Mouse (Mus musculus) frontal cortex, adult (tissue): ENCODE data around the gene Ankrd55.
A peak's percentile ranks its signal among the peaks of the same experiment; 100 is the strongest.
"Not testable (repeated sequence)": the region's sequence is repeated elsewhere in the genome, so short reads cannot be mapped to it uniquely, and the experiment has no call there.

Experiments used
- ATAC-seq: cut with Nextera tagmentation; 2 replicates; pipeline ENCODE4 v1.9.2; 2017; ENCODE audit warnings: mild to moderate bottlenecking, moderate library complexity, mixed read lengths; ENCODE audit not compliant: low TSS enrichment

The Ankrd55 gene

DNA sequence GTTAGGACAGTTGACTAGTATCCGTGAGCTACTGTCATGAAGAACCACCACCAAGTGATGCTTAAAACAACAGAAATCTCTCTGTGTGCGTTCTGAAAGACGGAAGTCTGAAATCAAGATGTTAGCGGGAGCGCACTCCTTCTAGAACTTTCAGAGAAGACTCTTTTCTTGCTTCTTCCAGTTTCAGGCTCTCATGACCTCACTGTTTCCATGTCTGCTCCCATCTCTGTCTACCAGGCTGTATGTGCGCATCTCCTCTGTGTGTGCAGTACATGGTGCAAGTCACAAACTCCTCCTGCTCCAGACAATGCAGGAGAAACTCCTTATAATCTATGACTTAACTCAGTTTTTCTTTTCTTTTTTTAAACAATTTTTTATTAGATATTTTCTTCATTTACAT, 4.8 kb downstream of the Ankrd55 start:
- no peak for ATAC-seq

GRCm38 (mm10) chr13:112294446-112294845, 6.2 kb downstream of the Ankrd55 start:
- no peak for ATAC-seq

- no peak for ATAC-seq
Observed at GRCm38 (mm10) chr13:112297781-112298180, 9.5 kb downstream of the Ankrd55 start.

- no peak for ATAC-seq
Observed at GRCm38 (mm10) chr13:112303429-112303828, 15.2 kb downstream of the Ankrd55 start.

GRCm38 (mm10) chr13:112308672-112309071, 20.4 kb downstream of the Ankrd55 start:
- no peak for ATAC-seq

- ATAC-seq, result not testable (repeated sequence)
Observed at GRCm38 (mm10) chr13:112311611-112312010, 23.4 kb downstream of the Ankrd55 start.

DNA sequence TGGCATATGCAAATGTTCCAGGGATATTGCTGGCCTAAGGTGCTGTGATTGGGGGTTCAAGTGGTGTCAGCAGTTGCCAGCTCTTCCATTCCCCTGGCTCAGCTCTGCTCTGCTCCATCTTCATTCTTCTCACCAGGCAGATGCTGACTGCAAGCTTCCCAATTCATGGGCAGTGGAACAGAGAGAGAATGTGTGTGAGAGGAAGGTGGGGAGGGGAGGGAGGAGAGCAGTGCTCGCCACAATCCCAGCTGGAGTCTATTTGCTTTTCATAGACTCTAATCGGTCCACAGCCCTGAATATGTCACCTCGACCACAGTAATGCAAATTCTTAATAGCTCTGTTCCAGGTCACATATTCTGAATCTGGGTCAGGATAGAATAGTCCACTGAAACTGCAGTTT, 27.2 kb downstream of the Ankrd55 start:
- ATAC-seq, result peak; percentile 55; the same call in 1 of the 2 replicates

- no peak for ATAC-seq
Observed at GRCm38 (mm10) chr13:112316622-112317482, 28.6 kb downstream of the Ankrd55 start.

- ATAC-seq, result peak; percentile 99
Observed at GRCm38 (mm10) chr13:112318124-112318523, 29.9 kb downstream of the Ankrd55 start.

GRCm38 (mm10) chr13:112323591-112324266, 35.5 kb downstream of the Ankrd55 start:
- no peak for ATAC-seq

- no peak for ATAC-seq
Observed at GRCm38 (mm10) chr13:112325126-112325525, 36.9 kb downstream of the Ankrd55 start.

DNA sequence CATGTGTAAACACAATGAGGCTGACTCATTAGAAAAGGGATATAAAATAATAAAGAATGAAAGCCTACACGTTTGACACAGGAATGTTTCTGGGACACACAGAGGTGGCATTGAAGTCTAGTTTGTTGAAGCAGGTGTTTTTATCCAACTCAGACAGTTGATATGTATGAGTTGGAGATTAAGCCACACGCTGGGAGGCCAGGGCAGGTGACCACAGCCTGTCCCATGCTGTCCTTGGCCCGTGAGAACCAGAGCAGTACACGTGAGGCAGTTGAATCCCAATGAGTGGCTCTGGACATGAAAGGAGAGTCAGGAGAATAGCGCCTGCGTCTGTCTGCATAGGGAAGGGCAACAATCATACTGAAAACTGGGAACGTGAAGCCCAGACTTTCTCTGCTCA, 38.2 kb downstream of the Ankrd55 start:
- no peak for ATAC-seq

DNA sequence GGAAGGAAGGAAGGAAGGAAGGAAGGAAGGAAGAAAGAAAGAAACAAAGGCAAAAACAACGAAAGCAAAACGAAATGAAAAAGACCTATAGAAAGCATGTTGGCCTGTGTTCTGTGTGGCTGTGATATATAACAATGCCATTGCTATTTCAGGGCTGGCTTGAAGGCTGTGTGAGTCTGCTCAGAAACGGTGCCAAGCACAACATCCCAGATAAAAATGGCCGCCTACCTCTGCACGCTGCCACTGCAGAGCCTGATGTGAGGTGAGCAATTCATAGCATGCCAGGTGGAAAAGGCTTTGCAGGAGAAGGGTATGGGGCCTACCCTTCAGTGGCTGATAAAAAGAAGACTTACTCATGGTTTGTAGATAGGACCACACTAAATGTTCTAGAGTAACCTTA, 38.7 kb downstream of the Ankrd55 start:
- ATAC-seq, result no peak

DNA sequence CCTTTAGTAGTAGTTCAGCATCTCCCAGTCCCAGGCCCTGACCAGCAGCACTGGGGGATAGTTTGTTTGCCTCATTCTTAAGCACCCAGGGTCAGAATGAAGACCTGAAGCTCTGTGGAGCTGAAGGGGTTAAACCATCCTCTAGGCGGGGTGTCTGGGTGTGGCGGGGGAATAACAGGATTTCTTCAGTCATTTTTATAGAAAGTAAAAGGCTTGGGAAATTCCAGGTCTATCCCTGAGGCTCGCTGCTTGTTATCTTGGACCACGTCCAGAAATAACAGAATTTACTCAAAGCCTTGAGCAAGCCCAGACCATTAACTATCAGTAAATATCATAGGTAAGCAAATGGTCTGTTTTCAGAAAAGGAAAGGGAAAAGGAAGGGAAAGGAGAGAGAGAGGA, 39.3 kb downstream of the Ankrd55 start:
- no peak for ATAC-seq

- no peak for ATAC-seq
Observed at GRCm38 (mm10) chr13:112330257-112330656, 42.0 kb downstream of the Ankrd55 start.

GRCm38 (mm10) chr13:112330919-112331681, 42.8 kb downstream of the Ankrd55 start:
- peak; percentile 76 for ATAC-seq

GRCm38 (mm10) chr13:112331682-112332061, 43.4 kb downstream of the Ankrd55 start:
- ATAC-seq, result peak; percentile 92

- no peak for ATAC-seq
Observed at GRCm38 (mm10) chr13:112335531-112335930, 47.3 kb downstream of the Ankrd55 start.

GRCm38 (mm10) chr13:112337146-112337545, 48.9 kb downstream of the Ankrd55 start:
- ATAC-seq, result peak; percentile 27; the same call in 1 of the 2 replicates

DNA sequence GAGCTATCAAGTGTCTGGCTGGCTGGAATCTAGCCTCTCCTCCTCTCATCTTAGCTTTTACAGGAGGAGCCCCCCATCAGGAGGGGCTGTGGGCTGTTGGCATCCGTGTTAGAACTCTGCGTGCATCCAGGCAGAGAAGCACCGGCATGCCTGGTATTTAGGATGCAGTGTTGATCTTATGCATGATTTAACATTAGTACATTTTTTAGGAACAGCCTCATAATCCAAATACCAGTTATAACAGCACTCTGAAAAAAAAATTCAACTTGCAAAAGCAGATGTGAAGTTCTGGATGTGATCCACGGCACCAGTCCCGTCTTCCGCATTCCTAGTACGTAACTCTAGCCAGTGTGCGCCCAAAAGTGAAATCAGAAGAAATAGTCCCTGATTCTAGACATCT, 52.0 kb downstream of the Ankrd55 start:
- no peak for ATAC-seq

DNA sequence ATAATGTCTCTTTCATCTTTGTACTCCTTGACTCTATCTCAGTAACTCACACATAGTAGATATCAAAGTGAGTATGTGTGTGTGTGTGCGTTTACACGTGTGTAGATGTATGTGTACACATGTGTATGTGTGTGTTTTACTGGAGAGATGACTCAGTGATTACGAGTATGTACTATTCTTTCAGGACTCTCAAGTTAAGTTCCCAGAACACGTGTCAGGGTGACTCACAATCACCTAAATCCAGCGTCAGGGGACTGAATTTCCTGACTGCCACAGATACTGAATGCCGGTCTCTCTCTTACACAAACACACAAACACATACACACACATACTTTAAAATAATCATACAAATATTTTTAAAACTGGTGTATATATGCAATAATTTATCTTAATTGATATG, 52.5 kb downstream of the Ankrd55 start:
- no peak for ATAC-seq

GRCm38 (mm10) chr13:112342971-112343627, 54.8 kb downstream of the Ankrd55 start:
- no peak for ATAC-seq
